Mouse (Mus musculus) heart, adult 2 months (tissue): ENCODE data around the gene Slirp.

Experiments
- CTCF ChIP-seq: fragments of 200-600 bp; IDR thresholded peaks from 2 replicates; pipeline ENCODE4 v1.8.1; 2022; ENCODE audit warnings: antibody characterized with exemption, mild to moderate bottlenecking, moderate library complexity
- EP300 ChIP-seq: fragments of 200-500 bp; IDR thresholded peaks from 2 replicates; pipeline ENCODE4 v1.6.1; 2011; ENCODE audit warnings: low read depth, low read length, control low read depth; ENCODE audit not compliant: insufficient read depth
- POLR2A ChIP-seq: fragments of 200-500 bp; IDR thresholded peaks from 2 replicates; pipeline ENCODE4 v1.6.1; 2011; ENCODE audit warnings: mild to moderate bottlenecking, low read depth, low read length, control low read depth; ENCODE audit not compliant: insufficient read depth

GRCm38 (mm10) chr12:87397126-87397525, 46.6 kb upstream of the Slirp start:
- TF ChIP-seq POLR2A (no peak), CTCF (no peak), EP300 (no peak)
